Mouse (Mus musculus) heart, embryonic 16.5 days (tissue): Measurements from ENCODE around the gene Hace1. TPM values are rescaled to one million over a fixed set of nuclear protein-coding genes. Genes with fewer than 3 reads are reported as not detected.
A peak's percentile ranks its signal among the peaks of the same experiment; 100 is the strongest.

Source experiments
- ATAC-seq: fragments of 200-750 bp; cut with Nextera tagmentation; replicated peaks from 2 replicates; pipeline ENCODE4 v1.8.0; 2017; ENCODE audit warnings: moderate number of reproducible peaks; ENCODE audit not compliant: insufficient read depth, low FRiP score; ENCODE audit errors: extremely low read depth
- H3K27ac ChIP-seq: fragments of 300-500 bp; sonication (generic); 2 replicates; pipeline ENCODE4 v1.5.1; 2014; ENCODE audit warnings: mild to moderate bottlenecking, low read length, control low read depth, moderate library complexity
- H3K27me3 ChIP-seq: fragments of 300-500 bp; sonication (generic); 2 replicates; pipeline ENCODE4 v1.6.1; 2014; ENCODE audit warnings: low read length, mixed read lengths; ENCODE audit not compliant: control insufficient read depth, insufficient read depth
- H3K36me3 ChIP-seq: fragments of 300-500 bp; sonication (generic); 2 replicates; pipeline ENCODE4 v1.6.1; 2014; ENCODE audit not compliant: control insufficient read depth, insufficient read depth
- H3K4me1 ChIP-seq: fragments of 300-500 bp; sonication (generic); 2 replicates; pipeline ENCODE4 v1.6.1; 2014; ENCODE audit warnings: low read length, mixed read lengths; ENCODE audit not compliant: control insufficient read depth, insufficient read depth
- H3K4me2 ChIP-seq: fragments of 300-500 bp; sonication (generic); 2 replicates; pipeline ENCODE4 v1.6.1; 2014; ENCODE audit warnings: low read depth, mild to moderate bottlenecking, control low read depth, low read length
- H3K4me3 ChIP-seq: fragments of 300-500 bp; sonication (generic); 2 replicates; pipeline ENCODE4 v1.5.1; 2014; ENCODE audit warnings: mild to moderate bottlenecking, control low read depth, low read length
- H3K9ac ChIP-seq: fragments of 300-500 bp; sonication (generic); 2 replicates; pipeline ENCODE4 v1.6.1; 2014; ENCODE audit warnings: low read length, control low read depth
- H3K9me3 ChIP-seq: fragments of 300-500 bp; sonication (generic); replicated peaks from 2 replicates; pipeline ENCODE4 v1.6.1; 2016; ENCODE audit warnings: low read length; ENCODE audit not compliant: control insufficient read depth
- WGBS: fragments of 180-500 bp; shearing (Covaris S2); extraction: QIAGEN DNeasy Blood & Tissue Kit; methylation state at CpG from one replicate; pipeline ENCODE4 v1.1.7; 2014; 5-methylcytosine and 5-hydroxymethylcytosine counted together
- polyA plus RNA-seq: library from polyadenylated mRNA; unstranded; fragments of >200 nt; fragmentation: Nextera tagmentation; extraction: Ambion mirVana; gene quantifications from 2 replicates; pipeline ENCODE4 v1.2.1, GENCODE M21; 2015

Hace1 gene
- polyA plus RNA-seq, 1 experiment from 2014 or later: 11.4 TPM

DNA sequence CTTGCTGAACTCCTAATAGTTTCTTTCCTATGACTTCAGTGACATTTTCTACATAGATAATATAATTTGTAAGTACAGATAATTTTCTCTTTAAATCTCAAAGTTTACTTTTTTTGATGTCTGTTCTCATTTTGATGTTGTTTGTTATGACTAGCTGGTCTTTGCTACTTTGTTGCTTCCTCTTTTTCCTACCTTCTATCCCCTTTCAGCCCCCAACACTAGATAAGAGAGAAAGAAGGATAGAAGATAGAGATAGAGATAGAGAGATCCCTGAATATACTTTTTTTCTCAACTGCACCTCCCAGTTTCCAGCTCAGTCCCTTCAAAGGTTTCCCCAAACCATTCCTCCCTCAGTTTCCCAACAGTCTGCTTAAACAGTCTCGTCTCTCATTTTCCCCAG, 33.1 kb downstream of the Hace1 start:
- 87% methylated on average over 1 of the region's 1 CpGs for WGBS
- no peak overlapping the region for H3K27ac ChIP-seq
- H3K9me3 ChIP-seq: no peaks in the 10 kb centered on the region
- no peaks in the 10 kb centered on the region for H3K4me1 ChIP-seq
- no peak overlapping the region for H3K4me2 ChIP-seq
- H3K9ac ChIP-seq: no peak overlapping the region
- no peak for ATAC-seq
- no peak overlapping the region for H3K4me3 ChIP-seq
- peaks cover 13% of the 10 kb centered on the region for H3K36me3 ChIP-seq
- H3K27me3 ChIP-seq: no peaks in the 10 kb centered on the region

- peaks cover 7% of the 10 kb centered on the region for H3K36me3 ChIP-seq
- WGBS: 93% methylated on average over 5 of the region's 5 CpGs
- no peak overlapping the region for H3K9ac ChIP-seq
- no peaks in the 10 kb centered on the region for H3K4me1 ChIP-seq
- no peak overlapping the region for H3K4me2 ChIP-seq
- H3K4me3 ChIP-seq: no peak overlapping the region
- no peak for ATAC-seq
- H3K27me3 ChIP-seq: no peaks in the 10 kb centered on the region
- H3K27ac ChIP-seq: no peak overlapping the region
- H3K9me3 ChIP-seq: no peaks in the 10 kb centered on the region
Measured at GRCm38 (mm10) chr10:45616012-45616411, 38.4 kb downstream of the Hace1 start.

- peaks cover 4% of the 10 kb centered on the region; the same call in 1 of the 2 replicates for H3K36me3 ChIP-seq
- no peak overlapping the region for H3K4me3 ChIP-seq
- H3K27ac ChIP-seq: no peak overlapping the region
- H3K9me3 ChIP-seq: no peaks in the 10 kb centered on the region
- WGBS: 63% methylated on average over 3 of the region's 3 CpGs
- H3K27me3 ChIP-seq: no peaks in the 10 kb centered on the region
- no peak overlapping the region for H3K9ac ChIP-seq
- H3K4me2 ChIP-seq: no peak overlapping the region
- no peaks in the 10 kb centered on the region for H3K4me1 ChIP-seq
- ATAC-seq: peak; percentile 67; the same call in 1 of the 2 replicates
Measured at GRCm38 (mm10) chr10:45619039-45619438, 41.4 kb downstream of the Hace1 start.

DNA sequence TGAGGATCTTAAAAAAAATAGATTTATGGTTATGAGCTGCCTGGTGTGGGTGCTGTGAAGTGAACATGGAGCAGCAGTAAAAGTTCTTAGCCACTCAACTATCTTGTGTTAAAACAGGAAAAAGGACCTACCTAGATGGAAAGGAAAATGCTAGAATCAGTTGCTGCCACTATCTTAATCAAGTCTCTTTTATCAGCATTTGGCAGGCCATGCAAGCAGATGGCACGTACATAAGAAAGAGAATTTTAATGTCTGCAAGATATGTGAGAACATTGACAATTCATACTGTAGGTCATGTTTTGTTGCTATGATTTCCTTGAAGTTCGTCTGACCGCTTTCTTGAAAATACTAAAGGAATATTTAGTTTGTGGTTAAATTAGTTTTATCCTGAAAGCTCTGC, 54.4 kb downstream of the Hace1 start:
- Histone ChIP-seq H3K36me3 (no peaks in the 10 kb centered on the region), H3K9ac (no peak overlapping the region), H3K27ac (no peak overlapping the region), H3K27me3 (no peaks in the 10 kb centered on the region), H3K4me2 (no peak overlapping the region), H3K4me3 (no peak overlapping the region), H3K9me3 (no peaks in the 10 kb centered on the region), H3K4me1 (no peaks in the 10 kb centered on the region)
- 81% methylated on average over 3 of the region's 3 CpGs for WGBS
- no peak for ATAC-seq

DNA sequence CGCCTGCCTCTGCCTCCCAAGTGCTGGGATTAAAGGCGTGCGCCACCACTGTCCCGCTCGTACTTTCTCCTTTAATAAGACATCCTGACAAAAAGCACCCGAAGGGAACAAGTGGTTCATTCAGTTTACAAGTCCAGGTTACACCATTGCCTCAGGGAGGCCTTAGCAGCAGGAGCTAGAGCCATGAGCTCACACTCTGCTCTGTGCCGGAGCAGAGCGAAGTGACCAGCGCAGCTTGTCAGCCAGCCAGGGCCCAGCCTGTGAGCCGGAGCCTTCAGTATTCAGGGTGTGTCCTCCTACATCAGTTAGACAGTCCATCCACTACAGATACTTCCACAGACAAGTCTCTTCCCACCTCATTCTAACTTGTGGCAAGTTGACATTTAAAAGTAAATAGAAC, 55.0 kb downstream of the Hace1 start:
- H3K27me3 ChIP-seq: no peaks in the 10 kb centered on the region
- no peak overlapping the region for H3K4me3 ChIP-seq
- H3K4me2 ChIP-seq: no peak overlapping the region
- H3K36me3 ChIP-seq: no peaks in the 10 kb centered on the region
- no peaks in the 10 kb centered on the region for H3K4me1 ChIP-seq
- ATAC-seq: no peak
- 89% methylated on average over 10 of the region's 10 CpGs for WGBS
- H3K9ac ChIP-seq: no peak overlapping the region
- H3K9me3 ChIP-seq: no peaks in the 10 kb centered on the region
- H3K27ac ChIP-seq: no peak overlapping the region

- Histone ChIP-seq H3K9me3 (no peaks in the 10 kb centered on the region), H3K27ac (no peak overlapping the region), H3K9ac (no peak overlapping the region), H3K4me1 (no peaks in the 10 kb centered on the region), H3K4me3 (no peak overlapping the region), H3K36me3 (no peaks in the 10 kb centered on the region), H3K27me3 (no peaks in the 10 kb centered on the region), H3K4me2 (no peak overlapping the region)
- 87% methylated on average over 3 of the region's 3 CpGs for WGBS
- ATAC-seq: no peak
Measured at GRCm38 (mm10) chr10:45635201-45635600, 57.6 kb downstream of the Hace1 start.

GRCm38 (mm10) chr10:45639762-45640161, 62.1 kb downstream of the Hace1 start:
- ATAC-seq: no peak
- Histone ChIP-seq H3K27me3 (no peaks in the 10 kb centered on the region), H3K36me3 (peaks cover 9% of the 10 kb centered on the region; the same call in 1 of the 2 replicates)

DNA sequence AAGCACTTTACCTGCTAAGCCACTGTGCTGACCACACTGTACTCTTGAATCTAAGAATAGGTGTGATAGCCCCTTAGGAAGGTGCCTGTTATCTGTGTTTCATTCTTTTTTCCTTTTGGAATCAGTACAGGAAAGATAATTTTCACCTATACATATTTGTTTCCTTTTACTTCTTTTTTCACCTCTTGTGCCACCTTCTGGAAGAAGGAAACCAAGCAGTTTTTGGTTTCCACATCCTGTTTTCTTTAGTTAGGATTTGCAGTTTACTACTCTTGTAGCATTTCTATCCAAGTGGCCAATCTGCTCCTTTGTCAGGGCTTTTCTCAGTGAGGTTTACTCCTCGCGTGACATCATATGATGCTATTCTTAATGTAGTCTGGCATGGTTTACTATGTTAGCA, 76.4 kb downstream of the Hace1 start:
- no peak for ATAC-seq
- H3K4me1 ChIP-seq: no peaks in the 10 kb centered on the region
- H3K27ac ChIP-seq: no peak overlapping the region
- 84% methylated on average over 2 of the region's 2 CpGs for WGBS
- H3K9ac ChIP-seq: no peak overlapping the region
- H3K4me3 ChIP-seq: no peak overlapping the region
- H3K27me3 ChIP-seq: no peaks in the 10 kb centered on the region
- no peaks in the 10 kb centered on the region for H3K9me3 ChIP-seq
- 0 out of 2 replicates have a peak, but pooled peaks cover 8% of the 10 kb centered on the region for H3K36me3 ChIP-seq
- H3K4me2 ChIP-seq: no peak overlapping the region

More at GRCm38 (mm10) chr10:45639762-45640161, 62.1 kb downstream of the Hace1 start:
- H3K4me2 ChIP-seq: no peak overlapping the region
- 0 out of 2 replicates have a peak, but pooled peaks cover 6% of the 10 kb centered on the region for H3K9me3 ChIP-seq
- no peak overlapping the region for H3K4me3 ChIP-seq
- no peaks in the 10 kb centered on the region for H3K4me1 ChIP-seq
- no peak overlapping the region for H3K9ac ChIP-seq
- H3K27ac ChIP-seq: no peak overlapping the region

DNA sequence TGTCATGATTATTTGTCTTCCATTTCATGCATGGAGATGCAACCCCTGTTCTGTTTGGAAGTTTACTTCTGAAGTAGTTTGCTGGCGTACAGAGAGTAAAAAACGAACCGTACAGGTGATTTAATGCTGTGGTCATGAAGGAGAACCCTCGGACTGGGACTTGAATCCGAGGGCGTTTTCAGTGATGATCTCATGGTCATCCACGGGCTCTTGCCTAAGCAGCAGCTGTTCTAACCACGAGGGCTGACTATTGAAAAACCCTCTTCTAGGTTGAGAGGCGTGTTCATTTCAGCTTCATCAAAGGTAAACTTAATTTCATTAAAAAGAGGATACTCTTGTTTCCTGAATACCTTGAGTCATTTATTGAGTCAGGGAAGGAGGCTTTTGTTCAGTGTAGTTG, 84.4 kb downstream of the Hace1 start:
- H3K36me3 ChIP-seq: no peaks in the 10 kb centered on the region
- 87% methylated on average over 9 of the region's 9 CpGs for WGBS
- H3K27me3 ChIP-seq: no peaks in the 10 kb centered on the region
- no peak overlapping the region for H3K27ac ChIP-seq
- H3K9me3 ChIP-seq: no peaks in the 10 kb centered on the region
- H3K4me1 ChIP-seq: no peaks in the 10 kb centered on the region
- no peak overlapping the region for H3K9ac ChIP-seq
- H3K4me3 ChIP-seq: no peak overlapping the region
- H3K4me2 ChIP-seq: no peak overlapping the region
- ATAC-seq: no peak

- no peak for ATAC-seq
- H3K27me3 ChIP-seq: no peaks in the 10 kb centered on the region
- WGBS: 94% methylated on average over 2 of the region's 2 CpGs
- H3K4me3 ChIP-seq: no peak overlapping the region
- no peak overlapping the region for H3K9ac ChIP-seq
- no peaks in the 10 kb centered on the region for H3K9me3 ChIP-seq
- no peaks in the 10 kb centered on the region for H3K4me1 ChIP-seq
- H3K4me2 ChIP-seq: no peak overlapping the region
- H3K27ac ChIP-seq: no peak overlapping the region
- H3K36me3 ChIP-seq: peaks cover 3% of the 10 kb centered on the region; the same call in 1 of the 2 replicates
Measured at GRCm38 (mm10) chr10:45668266-45668665, 90.6 kb downstream of the Hace1 start.
